Mouse (Mus musculus) layer of hippocampus, adult 8-10 months (tissue): ENCODE data around the gene Taldo1. TPM values are rescaled to one million over a fixed set of nuclear protein-coding genes. Genes with fewer than 3 reads are reported as not detected.
A peak's percentile ranks its signal among the peaks of the same experiment; 100 is the strongest.
"Not testable (repeated sequence)": the region's sequence is repeated elsewhere in the genome, so short reads cannot be mapped to it uniquely, and the experiment has no call there.

Experiments
- DNase-seq, 2 experiments: peaks; one replicate each; pipeline ENCODE4 v3.0.0; 2022; ENCODE audit warnings: low spot score in 2 of 2
- total RNA-seq, 4 experiments: library from RNA; stranded (reverse); gene quantifications; 2 replicates each; pipeline ENCODE4 v1.2.4; 2022

Taldo1 gene
- total RNA-seq, 4 experiments from 2014 or later: 107 to 127 (median 116) TPM

- DNase-seq: no peak
These were observed 46.4 kb downstream of the Taldo1 start for GRCm38 (mm10) chr7:141438201-141438968.

- DNase-seq: no peak
These were observed 47.2 kb downstream of the Taldo1 start for GRCm38 (mm10) chr7:141439140-141439679.

GRCm38 (mm10) chr7:141439811-141440210 lies 47.8 kb downstream of the Taldo1 start:
- no peak for DNase-seq

- DNase-seq: no peak
These were observed 48.6 kb downstream of the Taldo1 start for GRCm38 (mm10) chr7:141440613-141441012.

- no peak for DNase-seq
These were observed 49.5 kb downstream of the Taldo1 start for GRCm38 (mm10) chr7:141441460-141441859.

- no peak for DNase-seq
These were observed 50.2 kb downstream of the Taldo1 start for GRCm38 (mm10) chr7:141442199-141442598.

- no peak for DNase-seq
These were observed 51.3 kb downstream of the Taldo1 start for GRCm38 (mm10) chr7:141443081-141443821.

GRCm38 (mm10) chr7:141443828-141444237 lies 51.8 kb downstream of the Taldo1 start, which contains the start of gene Pidd1:
TSS of gene Pidd1 (minus strand) at chr7:141444025.
- no peak for DNase-seq

GRCm38 (mm10) chr7:141446374-141446773 lies 54.4 kb downstream of the Taldo1 start:
- DNase-seq: not testable (repeated sequence)

GRCm38 (mm10) chr7:141447110-141447991 lies 55.4 kb downstream of the Taldo1 start, which contains the start of gene Rplp2:
TSS of gene Rplp2 (plus strand) at chr7:141447370.
- DNase-seq: peak; percentile 92 to 95

- no peak for DNase-seq
These were observed 59.9 kb downstream of the Taldo1 start for GRCm38 (mm10) chr7:141451928-141452327.

Other genes with a start within 250 kb of the Taldo1 start
- 10 to 100 TPM; 37.5 to 49.4 (median 42.2) TPM for gene Rnh1, start 219.3 kb upstream of the Taldo1 start, total RNA-seq
- gene Hras, start 198.2 kb upstream of the Taldo1 start, total RNA-seq: 100 to 1,000 TPM; 181 to 211 (median 191) TPM
- 1 to 10 TPM; 3.6 to 5.6 (median 5.1) TPM for gene Lrrc56, start 198.0 kb upstream of the Taldo1 start, total RNA-seq
- not detected for gene Lmntd2, start 178.1 kb upstream of the Taldo1 start, total RNA-seq
- 1 to 10 TPM in 2 of 4 experiments, under 1 TPM in 2; 0.71 to 2.0 (median 1.00) TPM for gene Rassf7, start 176.3 kb upstream of the Taldo1 start, total RNA-seq
- 10 to 100 TPM; 68.4 to 95.2 (median 79.3) TPM for gene Phrf1, start 163.4 kb upstream of the Taldo1 start, total RNA-seq
- gene Irf7, start 125.7 kb upstream of the Taldo1 start, total RNA-seq: 1 to 10 TPM in 2 of 4 experiments, under 1 TPM in 2; 0.85 to 3.8 (median 2.0) TPM
- not detected for gene Cdhr5, start 115.4 kb upstream of the Taldo1 start, total RNA-seq
- gene Sct, start 113.1 kb upstream of the Taldo1 start, total RNA-seq: not detected
- gene Drd4, start 100.2 kb upstream of the Taldo1 start, total RNA-seq: under 1 TPM in 1 of 4 experiments, not detected in 3; 0.27 TPM
- 10 to 100 TPM; 67.9 to 84.7 (median 78.5) TPM for gene Deaf1, start 64.5 kb upstream of the Taldo1 start, total RNA-seq
- gene Tmem80, start 64.5 kb upstream of the Taldo1 start, total RNA-seq: 10 to 100 TPM; 32.4 to 36.5 (median 34.7) TPM
- 1 to 10 TPM; 3.6 to 7.2 (median 6.4) TPM for gene Eps8l2, start 53.3 kb upstream of the Taldo1 start, total RNA-seq
- 10 to 100 TPM; 36.8 to 41.3 (median 38.6) TPM for gene Gatd1, start 21.9 kb downstream of the Taldo1 start, total RNA-seq
- 100 to 1,000 TPM; 248 to 286 (median 272) TPM for gene Cend1, start 37.3 kb downstream of the Taldo1 start, total RNA-seq
- 100 to 1,000 TPM; 295 to 343 (median 318) TPM for gene Slc25a22, start 45.7 kb downstream of the Taldo1 start, total RNA-seq
- 1 to 10 TPM; 1.1 to 2.0 (median 1.5) TPM for gene Pidd1, start 51.8 kb downstream of the Taldo1 start, total RNA-seq
- gene Rplp2, start 55.2 kb downstream of the Taldo1 start, total RNA-seq: 100 to 1,000 TPM; 490 to 734 (median 578) TPM
- gene Pnpla2, start 63.0 kb downstream of the Taldo1 start, total RNA-seq: 10 to 100 TPM; 23.0 to 31.8 (median 24.3) TPM
- 1 to 10 TPM; 4.0 to 5.8 (median 4.9) TPM for gene Cracr2b, start 68.9 kb downstream of the Taldo1 start, total RNA-seq
- gene Cd151, start 75.2 kb downstream of the Taldo1 start, total RNA-seq: 10 to 100 TPM; 27.3 to 42.2 (median 32.0) TPM
- 10 to 100 TPM; 32.4 to 40.6 (median 35.1) TPM for gene Polr2l, start 82.9 kb downstream of the Taldo1 start, total RNA-seq
- gene Tspan4, start 83.0 kb downstream of the Taldo1 start, total RNA-seq: 10 to 100 TPM; 14.7 to 38.7 (median 26.7) TPM
- gene Chid1, start 147.7 kb downstream of the Taldo1 start, total RNA-seq: 10 to 100 TPM; 74.8 to 80.6 (median 76.0) TPM
- 100 to 1,000 TPM; 217 to 253 (median 230) TPM for gene Ap2a2, start 170.0 kb downstream of the Taldo1 start, total RNA-seq